Mouse (Mus musculus) spleen, postnatal 14 days (tissue): ENCODE results near the gene Gtf2a1l.

Source experiments
- DNase-seq, 2 experiments: peaks; one replicate each; pipeline ENCODE4 v3.0.0; 2021 to 2022; ENCODE audit warnings: low spot score in 2 of 2

Gene Gtf2a1l

DNA sequence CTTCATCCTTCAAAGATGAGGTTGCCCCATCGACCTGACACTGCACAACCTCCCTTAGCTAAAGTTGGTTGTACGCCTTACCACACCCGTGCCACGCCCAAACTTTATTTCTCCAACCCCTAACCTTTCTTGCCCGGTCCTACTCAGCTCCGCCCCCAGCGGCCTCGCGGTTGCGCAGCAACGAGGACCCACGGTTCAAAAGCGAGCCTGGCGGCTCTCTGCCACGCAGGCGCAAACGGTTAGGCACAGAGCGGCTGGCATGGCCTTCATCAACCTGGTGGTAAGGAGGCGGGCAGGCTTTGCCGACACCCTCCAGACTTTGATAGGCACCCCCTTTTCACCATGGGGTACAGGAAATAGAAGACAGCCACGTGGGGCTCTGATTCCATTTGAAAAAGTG, at the start of gene Gtf2a1l:
Gene Gtf2a1l (plus strand): TSS at position 209 of the 400 bp plus-strand sequence.
- peak in 1 of 2 experiments; percentile 5 for DNase-seq

- DNase-seq, result no peak
Observed at GRCm38 (mm10) chr17:88620935-88621334, 47.5 kb upstream of the Gtf2a1l start.

GRCm38 (mm10) chr17:88621374-88621773, 47.1 kb upstream of the Gtf2a1l start:
- no peak for DNase-seq

- DNase-seq, result no peak
Observed at GRCm38 (mm10) chr17:88622711-88623110, 45.7 kb upstream of the Gtf2a1l start.

DNA sequence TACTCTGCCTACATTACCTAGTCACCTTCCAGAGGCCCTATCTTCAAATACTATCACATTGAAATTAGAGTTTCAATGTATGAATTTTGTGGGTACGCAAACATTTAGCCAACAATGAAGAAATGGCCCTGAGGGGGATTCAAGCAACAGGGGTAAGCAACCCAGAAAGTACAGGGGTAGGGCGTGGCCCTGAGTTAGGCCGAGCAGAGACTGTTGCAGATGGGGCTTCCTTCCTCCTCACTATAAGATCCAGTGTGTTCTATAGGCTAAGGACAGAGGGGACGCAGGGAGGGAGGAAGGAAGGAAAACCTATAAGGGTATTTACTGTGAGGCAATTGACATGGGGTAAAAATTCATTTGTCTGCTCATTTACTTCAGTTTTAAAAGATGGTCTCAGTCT, 44.1 kb upstream of the Gtf2a1l start:
- no peak for DNase-seq

- DNase-seq, result no peak
Observed at GRCm38 (mm10) chr17:88625350-88625749, 43.1 kb upstream of the Gtf2a1l start.

DNA sequence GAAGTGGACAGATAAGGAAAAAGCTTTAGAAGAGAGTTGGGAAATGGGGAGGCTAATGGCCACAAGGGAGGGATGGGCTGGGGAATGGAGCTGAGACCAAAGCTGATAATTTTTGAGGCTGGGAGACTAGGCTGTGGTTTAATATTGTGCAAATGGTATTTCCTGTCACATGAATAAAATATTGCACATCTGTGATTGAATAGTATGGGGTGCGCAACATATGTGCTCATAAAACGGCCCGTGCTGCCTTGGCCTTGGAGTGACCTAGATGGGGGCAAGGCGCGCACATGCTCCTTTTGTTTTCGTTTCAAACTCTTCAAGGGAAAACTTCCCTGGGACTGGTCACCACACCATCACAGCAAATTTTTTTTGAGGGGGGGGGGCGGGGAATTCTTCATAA, 42.5 kb upstream of the Gtf2a1l start:
- DNase-seq, result no peak

- DNase-seq, result no peak
Observed at GRCm38 (mm10) chr17:88626347-88626811, 42.1 kb upstream of the Gtf2a1l start.

GRCm38 (mm10) chr17:88627150-88627549, 41.3 kb upstream of the Gtf2a1l start:
- no peak for DNase-seq

DNA sequence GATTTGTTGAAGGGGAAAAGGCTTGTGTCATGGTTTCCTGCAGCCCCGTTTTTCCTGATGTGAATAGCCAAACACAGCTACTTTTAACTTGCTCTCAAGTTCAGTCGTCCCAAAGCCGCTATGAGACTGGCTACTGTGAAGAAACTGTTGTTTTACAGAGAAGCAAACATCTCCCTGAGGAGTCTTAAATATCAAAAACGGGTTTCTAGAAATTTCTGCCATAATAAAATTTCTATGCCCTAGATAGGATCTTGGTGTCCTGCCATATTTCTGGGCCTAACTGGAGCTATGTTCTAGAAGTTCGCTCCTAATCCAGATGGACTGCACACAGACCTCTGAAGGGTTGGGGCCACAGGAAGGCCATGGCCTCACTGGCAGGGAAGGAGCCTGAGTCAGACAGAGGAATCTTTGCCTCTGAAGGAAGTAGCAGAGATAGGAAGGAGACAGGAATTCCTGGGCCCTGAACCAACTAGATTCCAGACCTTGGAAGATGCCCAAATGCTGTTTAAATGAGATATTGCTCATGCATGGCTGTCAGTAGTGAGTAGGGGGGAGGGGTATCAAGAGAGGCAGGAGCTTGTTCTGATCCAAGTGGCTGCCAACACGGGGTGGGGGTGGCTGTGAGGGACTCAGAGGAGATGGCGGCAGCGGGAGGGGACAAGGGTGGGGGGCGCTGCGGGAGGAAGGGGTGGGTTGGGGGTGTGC, 39.6 kb upstream of the Gtf2a1l start:
- DNase-seq, result no peak

DNA sequence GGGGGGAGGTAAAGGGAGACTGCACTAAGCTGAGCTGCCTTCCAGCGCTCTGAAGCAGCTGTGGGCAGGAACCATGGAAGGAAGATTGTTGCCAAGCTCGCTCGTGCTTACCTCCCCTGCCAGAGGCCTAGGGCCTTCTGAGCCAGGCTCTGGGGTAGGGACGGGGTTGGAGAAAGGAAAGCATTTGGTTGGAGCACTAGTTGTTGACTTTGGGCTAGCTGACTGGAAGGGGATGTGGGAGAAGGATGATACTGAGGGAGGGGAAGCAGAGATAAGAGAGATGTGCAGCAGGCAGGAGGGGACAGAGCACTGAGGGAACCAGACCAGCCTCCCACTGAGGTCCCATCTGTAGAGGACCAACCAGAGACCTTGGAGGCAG, 39.1 kb upstream of the Gtf2a1l start:
- no peak for DNase-seq

GRCm38 (mm10) chr17:88629931-88630553, 38.4 kb upstream of the Gtf2a1l start:
- DNase-seq, result no peak

DNA sequence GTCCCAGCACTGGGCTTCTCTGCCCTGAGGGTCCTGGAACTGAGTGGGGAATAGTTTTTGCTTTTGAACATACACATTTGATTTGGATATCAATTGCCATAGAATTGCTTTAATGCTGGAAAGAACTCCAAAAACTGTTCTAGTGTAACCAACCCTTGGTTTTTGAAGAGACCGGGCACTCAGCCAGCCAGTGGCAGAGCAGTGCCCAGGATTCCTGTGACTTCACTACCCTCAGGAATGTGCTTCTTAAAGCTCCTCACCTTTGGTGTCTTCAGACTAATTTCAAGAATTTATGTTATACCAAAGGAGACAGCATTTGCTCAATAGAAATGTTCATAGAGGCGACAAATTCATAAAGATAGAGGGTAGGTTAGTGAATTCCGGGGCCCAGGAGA, 37.9 kb upstream of the Gtf2a1l start:
- no peak for DNase-seq

DNA sequence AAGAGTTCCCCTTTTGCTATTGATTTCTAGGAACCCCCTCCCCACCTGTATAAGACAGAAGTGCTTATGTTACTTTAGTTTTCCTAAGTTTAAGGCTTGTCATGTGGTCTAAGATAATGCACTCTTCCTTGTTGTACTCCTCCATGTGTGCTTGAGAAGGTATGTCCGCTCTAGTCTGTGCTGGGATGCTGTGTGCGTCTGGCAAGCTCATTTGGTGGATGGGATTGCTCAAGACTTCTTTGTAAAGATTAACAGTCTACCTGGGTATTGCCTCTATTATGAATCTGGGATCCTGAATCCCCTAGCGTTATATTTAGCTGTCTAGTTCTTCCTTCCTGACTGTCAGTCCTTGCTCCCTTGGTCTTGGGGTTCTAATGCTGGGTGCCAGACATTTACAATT, 35.8 kb upstream of the Gtf2a1l start:
- DNase-seq, result no peak

DNA sequence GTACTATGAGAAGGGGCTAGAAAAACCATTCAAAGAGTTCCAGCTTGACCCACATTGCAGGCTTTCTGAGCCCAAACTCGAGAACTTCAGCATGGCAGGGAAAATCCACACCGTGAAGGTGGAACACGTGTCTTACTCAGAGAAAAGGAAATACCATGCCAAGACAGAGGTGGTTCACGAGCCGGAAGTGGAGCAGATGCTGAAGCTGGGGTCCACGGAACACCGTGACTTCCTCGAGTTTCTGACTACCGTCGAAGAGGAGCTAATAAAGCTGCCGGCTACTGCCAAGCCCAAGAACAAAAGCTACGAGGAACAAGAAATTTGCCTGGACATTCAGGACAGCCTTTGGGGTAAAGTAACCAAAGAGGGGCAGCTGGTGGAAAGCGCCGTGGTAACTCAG, 32.4 kb upstream of the Gtf2a1l start:
- DNase-seq, result no peak

DNA sequence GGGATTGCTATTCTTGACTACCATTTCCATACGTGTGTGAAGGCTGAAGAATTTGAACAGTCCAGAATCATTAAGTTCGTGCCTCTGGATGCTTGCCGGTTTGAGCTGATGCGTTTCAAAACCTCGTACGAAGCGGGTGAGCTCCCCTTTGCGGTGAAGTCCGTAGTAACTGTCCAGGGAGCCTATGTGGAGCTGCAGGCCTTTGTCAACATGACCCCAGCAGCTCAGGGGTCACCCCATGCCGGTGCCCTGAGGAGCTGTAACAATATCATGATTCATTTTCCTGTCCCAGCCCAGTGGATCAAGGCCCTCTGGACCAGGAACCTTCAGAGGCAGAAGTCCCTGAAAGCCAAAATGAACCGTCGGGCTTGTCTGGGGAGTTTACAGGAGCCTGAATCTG, 31.9 kb upstream of the Gtf2a1l start:
- DNase-seq, result no peak

- peak; percentile 23 to 45 for DNase-seq
Observed at GRCm38 (mm10) chr17:88641012-88641411, 27.4 kb upstream of the Gtf2a1l start.

DNA sequence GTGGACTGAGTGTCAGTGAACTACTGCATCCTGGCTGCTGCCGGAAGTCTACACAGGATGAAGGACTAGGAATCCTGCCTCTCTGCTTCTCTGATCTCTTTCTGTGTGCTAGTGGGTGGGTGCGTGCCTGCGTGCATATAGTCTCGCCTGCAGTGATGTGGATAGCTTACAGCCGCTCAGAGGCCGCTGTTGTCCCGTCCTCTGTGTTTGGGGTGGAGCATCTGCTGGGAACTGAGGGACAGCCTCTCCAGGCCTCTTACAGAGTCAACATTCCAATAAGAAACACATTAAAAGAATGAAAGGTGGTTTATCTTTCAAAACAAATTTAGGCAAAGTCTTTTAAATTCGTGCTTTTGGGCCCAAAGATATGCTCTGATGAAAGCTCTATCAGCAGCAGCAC, 26.6 kb upstream of the Gtf2a1l start:
- no peak for DNase-seq

GRCm38 (mm10) chr17:88644876-88645275, 23.6 kb upstream of the Gtf2a1l start:
- no peak for DNase-seq

DNA sequence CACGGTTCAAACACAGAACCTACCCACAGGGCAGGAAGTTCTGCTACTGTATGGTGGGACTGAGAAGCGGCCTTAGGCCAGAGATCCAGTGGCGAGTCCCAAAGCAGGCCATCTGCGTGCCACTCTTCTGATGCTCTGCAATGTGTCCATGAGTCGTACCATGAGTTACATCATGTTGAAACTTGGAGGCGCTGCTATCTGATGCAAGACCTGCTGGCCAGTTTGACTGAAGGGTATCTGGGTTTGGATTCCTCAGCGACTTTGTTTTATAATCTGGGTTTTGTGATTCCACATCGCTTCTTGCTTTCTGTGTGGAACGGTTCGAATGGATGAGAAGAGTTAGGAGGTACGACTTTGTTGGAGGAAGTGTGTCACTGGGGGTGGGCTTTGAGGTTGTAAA, 23.2 kb upstream of the Gtf2a1l start:
- DNase-seq, result no peak

- DNase-seq, result no peak
Observed at GRCm38 (mm10) chr17:88647149-88647548, 21.3 kb upstream of the Gtf2a1l start.

- DNase-seq, result peak in 1 of 2 experiments; percentile 35
Observed at GRCm38 (mm10) chr17:88652010-88652409, 16.4 kb upstream of the Gtf2a1l start.

DNA sequence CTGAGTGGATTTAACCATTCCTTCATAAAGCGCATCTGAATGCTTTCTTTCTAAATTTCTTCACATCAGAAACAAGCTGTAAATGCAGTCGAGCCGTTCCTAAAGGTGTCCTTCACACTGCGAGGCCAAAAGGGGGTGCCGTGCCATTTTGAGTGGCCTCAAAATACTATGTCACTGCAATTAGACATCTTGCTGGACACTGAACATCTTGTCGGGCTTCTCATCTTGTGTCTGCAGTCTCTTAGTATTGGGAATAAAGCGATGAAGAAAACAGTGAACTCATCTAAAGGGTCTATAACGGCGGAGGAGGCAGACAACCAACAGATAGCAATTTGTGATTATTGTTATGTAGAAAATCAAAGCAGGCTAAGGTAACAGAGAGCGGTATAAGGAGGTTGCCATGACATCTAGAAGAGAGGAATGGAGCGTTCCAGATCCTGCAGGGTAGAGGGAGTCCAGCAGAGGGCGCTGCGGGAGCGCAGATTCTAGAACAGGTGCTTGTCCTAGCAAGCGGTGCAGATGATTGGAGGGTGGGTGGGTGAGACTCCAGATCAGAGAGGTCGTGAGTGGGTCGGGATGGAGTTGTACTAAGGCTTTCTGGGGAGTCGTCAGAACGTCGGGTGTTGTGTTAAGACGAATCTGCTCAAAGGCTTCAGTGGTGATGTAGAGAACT, 15.6 kb upstream of the Gtf2a1l start:
- DNase-seq, result peak; percentile 29 to 45
